Mouse (Mus musculus) heart, postnatal 0 days (tissue): Measurements from ENCODE around the gene Agfg1. TPM values are rescaled to one million over a fixed set of nuclear protein-coding genes. Genes with fewer than 3 reads are reported as not detected.

ENCODE experiments used
- ATAC-seq: fragments of 200-750 bp; cut with Nextera tagmentation; 2 replicates; pipeline ENCODE4 v1.8.0; 2017; ENCODE audit warnings: low read depth, moderate number of reproducible peaks, moderate library complexity; ENCODE audit not compliant: insufficient read depth
- DNase-seq: peaks from one replicate; pipeline ENCODE4 v3.0.0-alpha.2; 2016; ENCODE audit warnings: low spot score
- H3K27ac ChIP-seq: fragments of 300-500 bp; sonication (generic); 2 replicates; pipeline ENCODE4 v1.5.1; 2014; ENCODE audit warnings: low read depth, mild to moderate bottlenecking
- H3K27me3 ChIP-seq: fragments of 300-500 bp; sonication (generic); 2 replicates; pipeline ENCODE4 v1.6.1; 2014; ENCODE audit warnings: low read length, mixed read lengths; ENCODE audit not compliant: control insufficient read depth, insufficient read depth
- H3K36me3 ChIP-seq: fragments of 300-500 bp; sonication (generic); replicated peaks from 2 replicates; pipeline ENCODE4 v1.6.1; 2014; ENCODE audit warnings: low read length, mixed read lengths; ENCODE audit not compliant: control insufficient read depth, insufficient read depth
- H3K4me1 ChIP-seq: fragments of 300-500 bp; sonication (generic); 2 replicates; pipeline ENCODE4 v1.6.1; 2014; ENCODE audit warnings: antibody characterized with exemption; ENCODE audit not compliant: control insufficient read depth, insufficient read depth
- H3K4me2 ChIP-seq: fragments of 300-500 bp; sonication (generic); 2 replicates; pipeline ENCODE4 v1.6.1; 2014; ENCODE audit warnings: low read depth, mild to moderate bottlenecking, low read length, moderate library complexity
- H3K4me3 ChIP-seq: fragments of 300-500 bp; sonication (generic); 2 replicates; pipeline ENCODE4 v1.5.1; 2014; ENCODE audit warnings: low read depth, low read length
- H3K9ac ChIP-seq: fragments of 300-500 bp; sonication (generic); replicated peaks from 2 replicates; pipeline ENCODE4 v1.6.1; 2014; ENCODE audit warnings: low read depth, low read length, mixed read lengths
- H3K9me3 ChIP-seq: fragments of 300-500 bp; sonication (generic); replicated peaks from 2 replicates; pipeline ENCODE4 v1.6.1; 2016; ENCODE audit warnings: low read length; ENCODE audit not compliant: control insufficient read depth
- CTCF ChIP-seq: IDR thresholded peaks from 2 replicates; pipeline ENCODE4 v1.5.1; 2016; ENCODE audit warnings: antibody characterized with exemption, control low read depth, low read depth
- EP300 ChIP-seq: IDR thresholded peaks from 2 replicates; pipeline ENCODE4 v1.6.1; 2016; ENCODE audit warnings: antibody characterized with exemption, low read depth
- WGBS: fragments of 180-500 bp; shearing (Covaris S2); extraction: QIAGEN DNeasy Blood & Tissue Kit; methylation state at CpG from one replicate; pipeline ENCODE4 v1.1.7; 2014; 5-methylcytosine and 5-hydroxymethylcytosine counted together
- polyA plus RNA-seq: library from polyadenylated mRNA; unstranded; fragments of >200 nt; fragmentation: Nextera tagmentation; extraction: Ambion mirVana; gene quantifications from 2 replicates; pipeline ENCODE4 v1.2.1, GENCODE M21; 2015
- total RNA-seq: library from RNA; depleted of rRNA; stranded (reverse); fragments of >200 nt; gene quantifications from 2 replicates; pipeline ENCODE4 v1.2.3, GENCODE M21; 2014; ENCODE audit warnings: low replicate concordance

The Agfg1 gene
- total and polyA plus RNA-seq, 2 experiments from 2014 or later: 18.5 to 71.0 TPM

- WGBS: 35% methylated on average over 18 of the region's 18 CpGs
- H3K4me1 ChIP-seq: peaks cover 15% of the 10 kb centered on the region
- no peak for ATAC-seq
Measured at GRCm38 (mm10) chr1:82838469-82839295, 601 bp upstream of the Agfg1 start.

GRCm38 (mm10) chr1:82839614-82840421 is 535 bp downstream of the Agfg1 start:
- peak; percentile 70 for ATAC-seq
- peak overlapping the region; percentile 90 for H3K4me3 ChIP-seq
- DNase-seq: no peak
- peak overlapping the region; percentile 97 for H3K4me2 ChIP-seq
- H3K27ac ChIP-seq: peak overlapping the region; percentile 89
- H3K9me3 ChIP-seq: no peaks in the 10 kb centered on the region
- H3K36me3 ChIP-seq: no peaks in the 10 kb centered on the region
- no peak for TF ChIP-seq CTCF
- TF ChIP-seq EP300: no peak
- peak overlapping the region; percentile 89 for H3K9ac ChIP-seq
- H3K27me3 ChIP-seq: no peaks in the 10 kb centered on the region
- peaks cover 12% of the 10 kb centered on the region for H3K4me1 ChIP-seq
- under 1% methylated on average over 65 of the region's 86 CpGs for WGBS

More at GRCm38 (mm10) chr1:82838469-82839295, 601 bp upstream of the Agfg1 start:
- H3K36me3 ChIP-seq: no peaks in the 10 kb centered on the region
- peak overlapping the region; percentile 97 for H3K4me2 ChIP-seq
- 0 out of 2 replicates have a peak overlapping the region, but pooled peaks have one; percentile 89 for H3K9ac ChIP-seq
- no peak for DNase-seq
- peak overlapping the region; percentile 90 for H3K4me3 ChIP-seq
- no peaks in the 10 kb centered on the region for H3K9me3 ChIP-seq
- H3K27me3 ChIP-seq: no peaks in the 10 kb centered on the region
- TF ChIP-seq EP300: no peak
- no peak for TF ChIP-seq CTCF
- H3K27ac ChIP-seq: no peak overlapping the region

DNA sequence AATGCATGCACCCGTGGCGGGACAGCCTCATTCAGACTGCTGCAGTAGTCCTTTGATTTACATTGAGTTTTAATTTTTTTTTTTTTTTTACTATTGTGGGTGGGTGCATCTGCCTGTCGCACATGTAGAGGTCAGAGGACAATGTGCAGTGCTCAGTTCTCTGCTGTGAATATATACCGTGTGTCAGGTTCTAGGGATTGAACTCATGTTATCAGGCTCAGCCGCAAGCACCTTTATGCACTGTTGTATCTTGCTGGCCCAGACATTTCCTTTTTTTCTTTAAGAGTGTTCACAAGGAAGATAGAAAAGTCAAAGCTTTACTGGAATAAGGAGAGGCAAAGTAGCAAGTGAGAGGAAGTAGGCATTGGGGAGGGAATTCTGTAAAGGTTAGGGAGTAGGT is 16.4 kb downstream of the Agfg1 start:
- no peaks in the 10 kb centered on the region for H3K9me3 ChIP-seq
- TF ChIP-seq CTCF: no peak
- TF ChIP-seq EP300: no peak
- H3K4me3 ChIP-seq: no peak overlapping the region
- H3K36me3 ChIP-seq: peaks cover 5% of the 10 kb centered on the region; the same call in 1 of the 2 replicates
- H3K27ac ChIP-seq: no peak overlapping the region
- ATAC-seq (no peak), DNase-seq (no peak)
- no peak overlapping the region for H3K9ac ChIP-seq
- H3K27me3 ChIP-seq: no peaks in the 10 kb centered on the region
- no peak overlapping the region for H3K4me2 ChIP-seq
- H3K4me1 ChIP-seq: no peaks in the 10 kb centered on the region
- 71% methylated on average over 5 of the region's 5 CpGs for WGBS

DNA sequence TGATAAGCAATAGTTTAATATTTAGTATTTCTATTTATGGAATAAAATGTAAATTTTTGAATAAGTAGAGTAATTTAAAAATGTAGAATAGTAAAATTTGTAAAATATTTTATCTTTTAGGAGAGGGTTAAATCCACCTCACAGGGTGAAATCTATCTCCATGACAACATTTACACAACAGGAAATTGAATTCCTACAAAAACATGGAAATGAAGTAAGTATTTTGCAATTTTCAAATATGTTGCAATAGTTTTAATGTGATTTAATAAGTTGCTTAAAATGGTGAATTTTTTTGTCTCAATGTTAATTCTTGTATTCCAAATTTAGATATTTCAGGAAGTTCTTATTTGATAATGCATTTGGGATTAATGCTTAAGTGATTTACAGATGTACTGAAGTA is 19.0 kb downstream of the Agfg1 start:
- no peaks in the 10 kb centered on the region for H3K27me3 ChIP-seq
- no peak for DNase-seq
- H3K4me1 ChIP-seq: no peaks in the 10 kb centered on the region
- TF ChIP-seq EP300 (no peak), CTCF (no peak)
- H3K4me2 ChIP-seq: no peak overlapping the region
- H3K36me3 ChIP-seq: peaks cover 15% of the 10 kb centered on the region; the same call in 1 of the 2 replicates
- no peak overlapping the region for H3K27ac ChIP-seq
- H3K9ac ChIP-seq: no peak overlapping the region
- no peaks in the 10 kb centered on the region for H3K9me3 ChIP-seq
- ATAC-seq: no peak
- no peak overlapping the region for H3K4me3 ChIP-seq

DNA sequence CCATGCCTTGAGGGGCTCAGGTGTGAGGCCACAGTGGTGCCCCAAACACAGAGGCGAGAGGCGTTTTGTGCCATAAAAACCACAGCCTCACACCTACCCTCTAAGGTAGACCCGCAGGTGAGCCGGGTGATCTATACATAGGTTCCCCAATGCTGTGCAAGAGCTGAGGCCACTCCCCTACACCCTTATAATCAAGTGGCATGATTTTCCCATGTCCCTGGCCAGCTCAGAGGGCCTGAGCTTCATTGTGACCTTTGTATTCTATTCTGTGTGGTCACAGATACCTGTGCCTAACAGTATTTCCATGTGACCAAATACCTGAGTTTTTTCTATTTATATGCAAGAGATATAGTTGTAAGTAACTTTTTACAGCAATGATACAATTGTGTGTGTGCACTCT is 21.1 kb downstream of the Agfg1 start:
- DNase-seq (no peak), ATAC-seq (no peak)
- Histone ChIP-seq H3K4me3 (no peak overlapping the region), H3K27me3 (no peaks in the 10 kb centered on the region), H3K27ac (no peak overlapping the region), H3K4me2 (no peak overlapping the region), H3K9ac (no peak overlapping the region), H3K9me3 (no peaks in the 10 kb centered on the region), H3K4me1 (no peaks in the 10 kb centered on the region), H3K36me3 (peaks cover 18% of the 10 kb centered on the region; the same call in 1 of the 2 replicates)
- WGBS: 86% methylated on average over 4 of the region's 4 CpGs
- TF ChIP-seq CTCF: no peak
- no peak for TF ChIP-seq EP300
